Mouse (Mus musculus) lung, postnatal 36 days (tissue): ENCODE results near the gene Pbx1.

Experiments used
- DNase-seq: peaks from one replicate; pipeline ENCODE4 v3.0.0; 2022; ENCODE audit warnings: mixed read lengths

Pbx1 gene

DNA sequence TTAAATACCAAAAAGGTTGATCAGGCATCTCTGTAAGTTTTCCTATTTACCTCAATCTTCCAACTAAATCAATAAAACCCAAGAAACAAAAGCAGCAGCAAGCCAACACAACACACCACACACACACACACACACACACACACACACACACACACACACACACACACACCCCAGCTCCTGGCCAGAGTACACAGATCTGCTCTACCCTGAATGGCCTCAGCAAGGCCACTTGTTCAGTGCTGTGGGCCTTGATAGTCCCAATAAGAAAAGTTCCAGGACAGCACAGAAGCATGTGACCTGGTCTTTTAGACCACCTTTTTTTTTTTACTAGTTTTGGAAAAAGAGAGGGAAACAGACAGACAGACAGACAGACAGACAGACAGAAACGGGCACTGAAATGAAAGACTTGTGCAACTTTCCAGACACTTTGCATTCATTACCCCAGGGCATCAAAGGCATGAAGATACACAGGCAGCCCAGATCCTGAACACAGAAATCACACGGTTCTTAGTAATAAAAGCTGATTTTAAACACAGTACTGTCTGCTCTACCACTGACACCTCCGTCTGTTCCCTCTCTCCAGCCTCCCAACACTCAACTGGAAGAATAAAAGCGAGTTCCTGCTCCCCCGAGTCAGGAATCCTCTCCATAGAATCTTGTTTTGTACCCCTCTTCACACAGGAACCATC, 6.9 kb downstream of the Pbx1 start:
- DNase-seq: no peak

DNA sequence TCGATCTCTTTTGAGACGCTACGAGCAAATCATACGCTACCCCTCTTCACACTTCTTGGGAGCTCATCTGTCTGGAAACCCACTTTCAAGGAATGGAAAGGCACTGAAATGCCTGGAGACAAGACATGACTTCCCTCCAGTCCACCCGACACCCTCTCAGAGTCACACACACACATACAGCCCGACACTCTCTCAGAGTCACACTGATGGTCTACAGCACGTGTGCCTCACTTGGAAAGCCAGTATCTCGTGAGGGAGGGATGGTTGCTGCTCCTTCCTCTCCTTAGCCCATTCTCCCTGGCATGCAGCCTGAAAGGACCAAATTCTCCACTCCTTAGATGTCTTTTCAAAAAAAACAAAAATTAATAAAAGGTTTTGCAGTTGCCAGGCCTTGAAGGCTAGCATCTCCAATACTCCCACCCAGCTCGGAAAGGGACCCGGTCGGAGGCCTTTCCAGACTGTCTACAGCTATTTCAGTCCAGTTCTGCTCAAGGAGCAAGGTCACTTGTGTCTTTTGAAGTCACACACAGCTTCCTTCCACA, 8.6 kb downstream of the Pbx1 start:
- no peak for DNase-seq

DNA sequence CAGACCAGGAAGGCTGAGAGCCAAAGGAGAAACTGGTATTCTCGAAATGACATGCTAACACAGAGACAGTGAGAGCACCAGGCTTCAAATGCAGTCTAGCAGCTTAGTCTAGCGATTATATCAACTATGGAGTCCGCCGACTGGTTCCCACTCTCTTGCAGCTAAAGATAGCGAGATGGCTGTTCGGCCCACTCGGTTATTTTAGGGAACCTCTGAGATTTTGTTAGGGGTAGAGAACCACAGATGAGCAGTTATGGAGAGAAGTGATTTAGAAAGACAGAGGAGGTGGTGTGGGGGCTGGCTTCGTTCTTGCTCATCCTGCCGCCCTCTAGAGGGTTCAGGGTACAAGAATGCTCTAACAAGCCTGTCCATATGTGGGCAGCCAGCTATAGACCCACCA, 13.2 kb downstream of the Pbx1 start:
- DNase-seq: no peak

DNA sequence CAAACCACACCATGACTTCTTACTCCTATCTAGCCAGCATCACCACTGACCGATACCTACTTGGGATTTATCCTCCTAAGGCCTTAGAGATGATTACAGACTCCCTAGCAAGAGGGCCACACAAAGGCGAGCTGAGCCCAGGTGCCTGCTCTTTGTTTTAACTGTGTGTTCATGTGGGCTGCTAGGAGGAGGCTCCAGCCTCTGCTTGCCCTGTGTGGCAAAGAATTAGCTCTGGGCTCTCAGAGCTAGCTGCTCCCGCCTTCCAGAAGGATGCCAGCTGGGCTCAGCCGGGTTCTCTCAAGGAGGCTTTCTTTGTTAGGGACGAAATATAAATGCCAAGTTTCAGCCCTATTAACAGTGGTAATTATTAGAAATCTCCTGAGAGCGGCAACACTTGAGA, 14.4 kb downstream of the Pbx1 start:
- no peak for DNase-seq

DNA sequence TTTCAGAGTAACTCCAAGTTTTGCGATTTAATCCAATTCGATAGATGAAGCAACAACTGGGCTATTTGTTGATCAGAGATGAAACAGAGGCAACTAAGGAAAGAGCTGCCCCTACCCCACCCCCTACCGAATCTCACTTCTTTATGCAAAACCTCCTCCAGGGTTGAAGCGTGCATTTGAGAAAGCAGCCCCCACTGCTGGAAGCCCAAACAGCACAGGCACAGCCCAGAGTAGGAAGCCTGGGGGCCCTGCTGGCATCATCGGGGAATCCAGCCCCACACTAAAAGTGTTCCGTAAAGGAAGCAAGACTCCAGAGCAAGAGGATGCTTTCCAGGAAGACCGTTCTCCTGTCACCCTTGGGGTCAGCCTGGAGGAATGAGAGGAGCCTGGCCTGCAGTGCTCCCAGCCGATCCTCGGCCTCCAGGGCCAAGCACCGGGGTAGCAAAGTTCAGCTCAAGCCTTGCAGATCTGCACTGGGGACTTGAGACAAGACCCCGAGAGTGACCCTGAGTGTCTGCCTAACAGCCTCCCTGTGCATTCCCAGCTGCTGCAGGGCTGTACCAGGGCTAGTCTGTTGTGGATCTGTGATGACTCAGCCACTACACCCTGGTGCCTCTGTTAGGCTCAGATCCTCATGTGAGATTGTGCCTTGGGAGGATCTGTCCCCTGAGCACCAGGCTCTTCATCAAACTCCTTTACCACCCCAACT, 15.2 kb downstream of the Pbx1 start:
- no peak for DNase-seq

DNA sequence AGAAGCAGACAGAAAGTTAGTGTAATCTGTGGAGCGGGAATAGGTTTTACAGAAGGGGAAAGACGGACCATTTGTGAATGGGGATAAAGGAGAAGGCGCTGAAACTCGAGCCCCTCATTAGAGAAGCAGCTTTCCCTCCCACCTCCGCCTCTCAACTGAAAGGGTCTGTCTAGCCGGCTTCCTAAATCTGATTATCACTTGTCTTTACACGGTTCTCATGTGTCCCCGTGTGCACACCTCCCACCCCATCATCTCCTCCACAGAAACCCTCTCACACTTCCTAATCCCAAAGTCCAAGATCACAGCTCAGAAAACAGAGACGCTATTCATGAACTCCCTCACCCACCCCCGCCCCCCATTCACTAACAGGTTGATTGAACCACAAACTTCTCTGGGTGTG, 21.5 kb downstream of the Pbx1 start:
- no peak for DNase-seq

DNA sequence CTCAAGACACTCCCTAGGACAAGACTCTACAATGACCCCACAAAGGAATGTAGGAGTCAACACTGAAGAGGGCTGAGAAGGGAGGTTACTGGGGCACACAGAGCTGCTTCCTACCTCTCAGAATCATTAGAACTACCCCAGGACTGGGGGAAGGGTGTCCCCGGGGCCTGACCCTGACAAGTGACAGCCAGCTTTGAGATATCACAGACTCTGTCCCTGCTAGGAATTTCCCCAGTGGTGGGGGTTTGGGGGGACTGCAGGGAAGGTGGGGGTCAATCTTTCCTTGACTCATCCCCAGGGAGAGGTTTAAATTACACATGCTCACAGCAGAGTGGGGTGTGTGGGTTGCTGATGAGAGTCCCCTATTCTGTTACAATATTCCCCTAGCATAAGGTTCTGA, 22.0 kb downstream of the Pbx1 start:
- DNase-seq: no peak

DNA sequence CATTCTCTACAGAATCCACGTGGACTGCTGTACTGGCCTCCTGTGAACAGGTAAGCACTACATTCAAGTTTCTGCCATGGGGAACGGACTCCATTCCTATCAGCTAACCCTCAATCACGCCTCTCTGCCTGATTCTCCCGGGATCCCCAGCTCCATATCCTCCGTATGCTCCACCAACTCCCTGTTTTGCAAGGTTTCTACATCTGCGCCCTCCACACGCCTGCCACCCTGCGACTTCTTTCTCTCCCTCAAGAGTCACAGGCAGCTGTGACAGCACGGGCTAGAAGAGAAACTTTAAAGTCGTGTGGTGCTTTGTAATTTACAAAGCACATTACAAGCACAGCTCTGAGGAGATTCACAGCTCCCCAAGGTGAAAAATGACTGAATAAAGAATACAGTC, 23.3 kb downstream of the Pbx1 start:
- no peak for DNase-seq

DNA sequence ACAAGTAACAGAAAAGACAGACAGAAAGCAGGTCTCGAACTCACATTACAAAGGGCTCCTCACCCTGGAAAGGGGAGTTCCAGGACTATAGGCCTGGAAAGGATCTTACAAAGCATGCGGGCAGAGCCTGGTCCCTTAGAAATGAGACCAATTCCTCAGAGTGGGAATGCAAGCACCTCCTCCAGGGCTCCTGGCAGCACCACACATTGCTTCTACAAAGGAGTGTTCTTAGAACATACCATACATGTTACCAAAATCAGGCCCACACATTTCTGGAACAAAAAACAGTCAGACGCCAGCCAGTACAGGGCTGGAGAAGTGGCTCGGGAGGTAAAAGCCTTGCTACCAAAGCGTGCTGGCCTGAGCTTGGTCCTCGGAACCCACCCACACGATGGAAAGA, 24.1 kb downstream of the Pbx1 start:
- DNase-seq: no peak

DNA sequence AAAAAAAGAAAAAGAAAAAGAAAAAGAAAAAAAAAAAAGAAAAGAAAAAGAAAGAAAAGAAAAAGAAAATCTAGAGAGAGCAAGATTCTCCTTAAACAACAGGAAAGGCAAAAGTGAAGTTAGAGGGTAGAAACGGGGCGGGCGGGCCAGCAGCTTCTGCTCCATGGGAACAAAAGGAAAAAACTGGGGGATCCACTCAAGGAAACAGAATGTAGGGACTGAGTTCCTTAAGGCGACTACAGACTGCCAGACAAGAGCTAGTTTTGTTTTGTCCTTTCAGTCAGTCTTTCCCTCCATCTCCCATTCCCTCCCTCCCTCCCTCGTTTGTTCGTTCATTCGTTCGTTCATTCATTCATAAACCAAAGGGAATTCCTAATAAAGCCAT, 25.8 kb downstream of the Pbx1 start:
- DNase-seq: no peak

DNA sequence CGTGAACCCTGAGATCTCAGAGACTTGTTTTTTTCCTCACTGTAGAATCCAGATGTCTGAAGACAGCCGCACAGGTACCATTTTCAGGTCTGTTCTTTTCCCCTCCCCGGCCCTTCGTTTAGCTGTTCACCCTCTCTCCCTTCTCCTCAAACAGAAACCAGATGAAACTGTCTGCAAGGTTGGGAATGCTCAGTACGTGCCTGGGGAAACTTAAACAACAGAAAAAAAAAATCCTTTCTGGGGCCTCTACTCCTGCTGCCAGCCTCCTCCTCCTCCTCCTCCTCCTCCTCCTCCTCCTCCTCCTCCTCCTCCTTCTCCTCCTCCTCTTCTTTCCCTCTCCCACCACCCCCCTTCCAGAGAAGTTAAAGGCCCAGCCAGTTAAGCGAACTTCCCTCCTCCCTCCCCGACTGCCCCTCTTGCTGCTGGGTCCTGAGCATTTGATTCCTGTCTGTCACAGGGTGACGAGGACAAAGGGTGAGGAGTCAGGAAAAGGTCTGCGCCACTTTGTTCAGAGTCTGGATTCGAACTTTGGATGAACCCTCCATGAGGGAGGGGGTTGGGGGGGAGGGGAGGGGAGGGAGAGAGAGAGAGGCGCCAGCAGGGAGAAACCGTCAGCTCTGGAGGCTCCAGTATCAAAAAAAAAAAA, 26.3 kb downstream of the Pbx1 start:
- DNase-seq: peak; percentile 44

DNA sequence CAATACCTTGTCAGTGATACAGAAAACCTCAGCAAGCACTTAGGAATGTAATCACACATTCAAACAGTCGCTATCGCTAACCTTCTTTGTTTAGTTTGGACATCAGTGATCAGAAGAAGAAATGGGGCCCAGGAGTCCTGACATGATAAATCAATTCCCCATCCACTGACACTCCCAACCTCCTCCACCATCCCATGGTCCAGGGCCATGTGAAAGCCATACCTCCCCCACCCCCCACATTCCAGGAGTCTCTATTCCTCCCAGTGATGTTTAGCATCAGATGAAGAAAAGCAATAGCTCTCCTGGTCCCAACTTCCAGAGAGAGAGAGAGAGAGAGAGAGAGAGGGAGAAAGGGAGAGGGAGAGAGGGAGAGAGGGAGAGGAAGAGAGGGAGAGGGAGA, 28.5 kb downstream of the Pbx1 start:
- no peak for DNase-seq

DNA sequence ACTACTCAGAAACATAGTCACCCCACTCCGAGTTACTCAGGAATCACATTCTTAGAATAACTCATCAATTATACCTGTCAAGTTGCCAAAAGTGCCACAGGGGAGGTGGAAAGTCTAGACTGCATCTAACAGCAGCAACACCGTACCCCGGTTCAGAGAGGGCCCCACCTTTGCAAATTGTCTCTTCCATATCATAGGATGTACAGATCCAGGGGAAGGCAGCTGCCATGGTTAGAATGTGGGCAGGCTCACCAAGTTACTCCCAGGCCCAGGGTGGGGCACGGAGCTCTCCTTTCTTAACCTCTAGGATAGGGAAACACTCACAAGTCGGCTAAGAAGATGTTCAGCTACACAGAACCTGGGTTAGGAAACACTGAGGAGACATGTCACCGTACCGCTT, 29.4 kb downstream of the Pbx1 start:
- no peak for DNase-seq

DNA sequence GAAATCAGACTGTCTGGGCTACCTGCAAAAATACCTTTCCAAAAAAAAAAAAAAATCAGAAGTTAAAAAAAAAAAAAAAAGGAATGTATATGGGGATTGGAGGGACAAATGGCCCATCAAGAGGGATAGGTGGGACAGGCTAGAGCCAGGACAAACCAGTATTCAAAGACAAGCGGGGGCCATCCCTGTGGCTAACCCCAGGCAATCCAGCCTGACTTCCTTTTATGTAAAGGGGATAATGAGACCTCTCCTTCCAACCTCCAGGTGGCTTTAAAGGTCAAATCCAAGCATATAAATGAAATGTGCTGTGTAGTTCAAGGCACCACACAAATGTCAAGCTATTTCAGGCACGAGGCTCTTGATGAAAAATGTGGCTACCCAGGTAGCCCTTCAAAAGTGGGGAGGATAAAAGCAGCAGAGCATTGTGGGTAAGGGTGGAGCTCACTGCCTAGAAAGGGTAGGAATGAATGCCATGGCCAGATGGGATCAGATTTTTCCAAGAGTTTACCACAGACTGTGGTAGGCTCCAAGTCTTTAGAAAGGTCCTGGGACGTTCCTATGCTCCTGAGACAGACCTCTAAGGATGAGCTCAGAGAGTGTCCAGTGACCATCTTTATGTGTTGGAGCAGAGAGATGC, 36.4 kb downstream of the Pbx1 start:
- DNase-seq: no peak

DNA sequence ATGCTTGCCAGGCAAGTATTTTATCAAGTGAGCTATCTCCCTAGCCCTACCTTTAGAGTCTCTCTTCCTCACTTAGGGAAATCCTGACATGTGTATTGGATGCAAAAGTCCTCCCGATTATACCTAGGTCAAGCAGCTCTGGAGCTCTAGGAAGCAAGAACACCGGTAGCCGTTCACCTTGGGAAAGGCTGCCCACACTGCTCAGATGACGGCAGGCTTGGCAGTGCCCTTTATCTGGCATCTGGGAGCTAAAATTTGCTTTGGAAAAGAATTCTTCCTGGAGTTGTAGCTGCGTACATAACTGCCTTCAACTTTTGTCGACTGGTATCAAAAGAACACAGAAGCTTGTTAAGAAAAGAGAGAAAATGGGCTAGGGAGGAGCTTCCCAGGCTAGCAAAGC, 37.5 kb downstream of the Pbx1 start:
- no peak for DNase-seq

DNA sequence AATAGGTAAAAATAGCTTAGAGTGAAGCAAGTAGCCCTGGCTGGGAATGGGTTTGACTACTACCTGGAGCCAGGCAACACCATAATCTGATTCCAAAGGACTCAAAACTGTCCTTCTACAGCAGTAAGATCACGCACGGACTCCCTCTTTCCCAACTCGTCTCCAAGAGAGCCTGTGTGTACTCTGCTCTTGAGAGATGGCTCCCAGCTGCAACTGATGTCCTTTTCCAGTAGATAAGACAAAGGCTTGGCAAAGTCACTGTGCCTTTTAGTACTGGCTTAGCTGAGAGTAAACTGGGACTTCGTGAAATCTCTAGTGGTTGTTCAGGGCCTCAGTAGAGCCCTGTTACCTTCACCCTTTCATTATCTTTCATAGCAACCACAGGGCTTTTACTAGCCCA, 38.6 kb downstream of the Pbx1 start:
- peak; percentile 47 for DNase-seq

DNA sequence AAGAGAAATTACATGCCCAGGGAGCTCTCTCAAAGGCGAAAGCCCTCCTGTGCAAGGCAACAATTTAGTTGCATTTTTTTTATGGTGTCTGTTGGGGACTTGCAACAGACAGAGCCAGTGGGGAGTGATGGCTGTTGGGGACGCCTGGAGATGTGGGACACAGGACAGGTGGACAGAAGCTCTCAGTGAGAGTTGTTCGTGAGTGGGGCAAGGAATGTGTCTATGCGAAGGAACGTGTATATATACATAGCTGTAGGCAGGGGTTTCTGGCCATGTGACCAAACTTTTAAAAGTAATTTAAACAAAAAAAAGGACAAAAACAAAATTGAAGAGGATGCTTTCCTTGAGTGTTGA, 39.6 kb downstream of the Pbx1 start:
- DNase-seq: no peak

DNA sequence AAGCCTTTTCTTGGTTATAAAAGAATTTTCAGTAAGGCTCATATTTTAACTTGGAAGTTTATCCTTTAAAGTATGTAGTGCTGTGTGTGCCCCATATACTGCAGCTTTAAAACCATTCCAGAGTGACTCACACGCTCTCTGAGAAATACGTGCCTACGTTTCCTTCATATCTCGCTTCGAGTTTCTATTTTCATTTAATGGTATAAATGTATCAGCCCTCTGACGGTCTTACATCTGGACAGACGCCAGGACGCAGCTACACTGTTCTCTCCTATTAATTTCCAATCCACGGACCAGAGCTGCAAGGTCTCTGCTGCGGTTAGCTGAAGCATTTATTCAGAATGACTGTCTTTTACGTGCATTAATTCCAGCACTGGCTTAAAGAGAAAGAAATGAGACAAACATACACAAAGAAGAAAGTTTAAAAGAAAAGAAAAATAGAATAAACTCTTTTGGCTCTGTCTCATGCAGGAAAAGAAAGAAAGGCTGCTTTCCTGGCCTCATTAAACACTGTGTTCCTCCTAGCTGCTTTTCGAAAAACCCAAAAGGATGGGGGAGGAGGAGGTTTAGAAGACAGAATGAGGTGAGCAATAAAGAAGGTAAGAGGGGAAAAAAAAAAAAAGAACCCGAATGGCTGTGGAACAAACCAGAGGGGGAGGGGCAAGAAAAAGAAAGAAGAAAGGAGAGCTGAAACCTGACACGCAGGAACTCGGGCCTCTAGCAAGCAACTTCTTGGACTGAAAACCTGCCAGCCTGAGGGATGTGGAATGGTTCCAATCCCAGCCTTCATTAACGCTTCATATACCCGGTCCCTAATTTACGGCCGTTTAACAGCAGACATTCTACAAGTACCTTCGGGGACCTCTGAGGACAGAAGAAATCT, 40.2 kb downstream of the Pbx1 start:
- DNase-seq: peak; percentile 71

DNA sequence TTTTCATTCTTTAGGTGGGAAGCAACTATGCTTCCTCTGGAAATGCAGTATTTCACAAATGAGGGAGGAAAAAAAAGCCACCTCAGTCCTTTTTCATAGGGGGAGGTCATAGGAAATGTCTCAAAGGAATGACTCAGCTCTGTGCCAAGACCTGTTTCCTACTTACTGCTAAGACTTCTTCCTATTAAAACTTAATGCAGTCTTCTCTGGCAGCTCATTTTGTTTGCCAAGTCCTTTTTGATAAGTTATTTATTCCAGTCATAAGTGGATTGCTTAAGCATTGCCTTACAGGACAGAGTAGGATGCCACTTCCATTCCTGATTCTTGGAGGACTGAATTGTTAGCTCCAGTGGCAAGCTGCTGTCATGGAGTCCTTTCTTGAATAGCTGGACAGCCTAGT, 41.3 kb downstream of the Pbx1 start:
- DNase-seq: peak; percentile 47

DNA sequence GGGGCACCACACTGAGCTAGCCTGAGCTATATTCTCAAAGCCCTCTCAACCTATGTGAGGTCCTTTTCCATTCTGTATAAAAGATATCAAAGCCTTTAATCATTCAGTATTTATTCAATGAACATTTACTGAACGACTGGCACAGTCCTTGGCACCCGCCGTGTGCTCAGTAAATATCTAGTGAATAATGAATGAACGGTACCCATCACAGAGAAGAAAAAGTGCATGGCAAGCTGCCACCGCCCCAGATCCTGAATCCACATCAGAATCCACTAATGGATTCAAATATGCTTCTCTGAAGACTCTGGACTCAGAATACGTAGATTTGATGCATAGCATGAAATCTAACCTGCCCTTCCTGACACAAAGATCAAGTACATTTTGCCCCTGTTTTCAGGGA, 45.9 kb downstream of the Pbx1 start:
- DNase-seq: no peak

DNA sequence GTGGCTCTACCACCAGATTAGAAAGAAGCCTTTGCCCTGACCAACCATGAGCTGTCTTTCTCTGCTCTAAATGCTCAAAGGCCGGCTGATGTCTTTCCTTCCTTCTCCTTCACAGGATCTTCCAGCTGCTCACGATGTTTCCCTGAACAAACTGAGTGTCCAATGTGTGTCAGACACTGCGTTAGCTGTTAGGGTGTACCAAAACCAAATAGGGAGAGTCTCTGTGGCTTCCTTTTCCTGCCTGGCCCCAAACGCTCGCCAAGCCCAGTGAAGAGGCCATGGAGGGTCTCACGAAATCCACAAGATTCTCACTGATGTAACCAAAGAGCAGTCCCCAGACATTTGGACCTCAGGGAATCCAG, 47.5 kb downstream of the Pbx1 start:
- no peak for DNase-seq

DNA sequence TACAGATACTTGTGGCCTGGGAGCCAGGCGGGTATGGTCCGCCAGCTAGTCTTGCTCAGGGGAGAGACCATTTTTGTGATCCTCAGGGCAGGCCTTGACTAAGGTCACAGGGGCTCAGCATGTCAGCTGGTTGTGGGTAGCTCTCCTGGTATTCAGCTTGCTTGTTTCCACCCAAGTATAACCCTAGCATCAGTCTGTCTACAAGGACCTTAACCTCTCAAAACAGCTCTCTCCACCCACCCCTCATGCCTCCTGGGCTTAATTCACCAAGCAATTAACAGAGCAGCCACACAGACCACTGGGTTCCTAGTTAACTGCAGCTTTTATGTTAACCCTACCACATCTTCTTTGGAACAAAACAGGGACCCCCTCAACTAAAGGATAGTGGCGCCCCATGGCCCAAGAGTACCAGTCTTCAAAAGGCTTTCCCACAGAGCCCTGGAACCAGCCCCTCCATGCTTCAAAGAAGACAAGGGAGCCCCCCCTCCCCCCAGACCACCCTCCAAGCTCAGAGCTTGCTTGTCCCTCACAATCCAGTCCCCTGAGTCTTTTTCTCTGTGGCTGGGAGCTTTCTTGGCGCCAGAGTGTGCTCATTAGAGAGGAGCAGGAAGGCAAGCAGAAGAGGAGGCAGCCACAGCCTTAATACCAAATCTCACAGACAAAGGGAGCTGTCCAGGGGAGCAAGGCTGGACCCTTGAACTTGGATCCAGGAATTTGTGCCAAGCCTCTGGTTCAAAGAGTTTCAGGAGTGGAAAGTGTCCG, 48.1 kb downstream of the Pbx1 start:
- DNase-seq: no peak
